Mouse (Mus musculus) forebrain, embryonic 16.5 days (tissue): ENCODE data around the gene Gigyf1. TPM values are rescaled to one million over a fixed set of nuclear protein-coding genes. Genes with fewer than 3 reads are reported as not detected.

Experiments used
- ATAC-seq: fragments of 200-750 bp; cut with Nextera tagmentation; 2 replicates; pipeline ENCODE4 v1.8.0; 2017; ENCODE audit warnings: mild to moderate bottlenecking, moderate library complexity
- H3K27ac ChIP-seq: fragments of 300-500 bp; sonication (generic); 2 replicates; pipeline ENCODE4 v1.5.1; 2014; ENCODE audit warnings: low read length, control low read depth
- H3K27me3 ChIP-seq: fragments of 300-500 bp; sonication (generic); replicated peaks from 2 replicates; pipeline ENCODE4 v1.6.1; 2014; ENCODE audit warnings: low read length; ENCODE audit not compliant: control insufficient read depth, insufficient read depth
- H3K36me3 ChIP-seq: fragments of 300-500 bp; sonication (generic); 2 replicates; pipeline ENCODE4 v1.6.1; 2014; ENCODE audit not compliant: control insufficient read depth, insufficient read depth
- H3K4me1 ChIP-seq: fragments of 300-500 bp; sonication (generic); replicated peaks from 2 replicates; pipeline ENCODE4 v1.6.1; 2014; ENCODE audit warnings: low read length; ENCODE audit not compliant: control insufficient read depth, insufficient read depth
- H3K4me2 ChIP-seq: fragments of 300-500 bp; sonication (generic); 2 replicates; pipeline ENCODE4 v1.6.1; 2014; ENCODE audit warnings: mild to moderate bottlenecking, low read length, control low read depth
- H3K4me3 ChIP-seq: fragments of 300-500 bp; sonication (generic); replicated peaks from 2 replicates; pipeline ENCODE4 v1.5.1; 2014; ENCODE audit warnings: mild to moderate bottlenecking, low read length, control low read depth
- H3K9ac ChIP-seq: fragments of 300-500 bp; sonication (generic); replicated peaks from 2 replicates; pipeline ENCODE4 v1.6.1; 2014; ENCODE audit warnings: low read depth, low read length, control low read depth
- H3K9me3 ChIP-seq: fragments of 300-500 bp; sonication (generic); 2 replicates; pipeline ENCODE4 v1.6.1; 2016; ENCODE audit warnings: low read length; ENCODE audit not compliant: control insufficient read depth
- WGBS: fragments of 180-500 bp; shearing (Covaris S2); extraction: QIAGEN DNeasy Blood & Tissue Kit; methylation state at CpG from one replicate; pipeline ENCODE4 v1.1.7; 2014; 5-methylcytosine and 5-hydroxymethylcytosine counted together
- polyA plus RNA-seq: library from polyadenylated mRNA; unstranded; fragments of >200 nt; fragmentation: Nextera tagmentation; extraction: Ambion mirVana; gene quantifications from 2 replicates; pipeline ENCODE4 v1.2.1, GENCODE M21; 2015

Gigyf1 gene
- polyA plus RNA-seq, 1 experiment from 2014 or later, result 20.2 TPM

DNA sequence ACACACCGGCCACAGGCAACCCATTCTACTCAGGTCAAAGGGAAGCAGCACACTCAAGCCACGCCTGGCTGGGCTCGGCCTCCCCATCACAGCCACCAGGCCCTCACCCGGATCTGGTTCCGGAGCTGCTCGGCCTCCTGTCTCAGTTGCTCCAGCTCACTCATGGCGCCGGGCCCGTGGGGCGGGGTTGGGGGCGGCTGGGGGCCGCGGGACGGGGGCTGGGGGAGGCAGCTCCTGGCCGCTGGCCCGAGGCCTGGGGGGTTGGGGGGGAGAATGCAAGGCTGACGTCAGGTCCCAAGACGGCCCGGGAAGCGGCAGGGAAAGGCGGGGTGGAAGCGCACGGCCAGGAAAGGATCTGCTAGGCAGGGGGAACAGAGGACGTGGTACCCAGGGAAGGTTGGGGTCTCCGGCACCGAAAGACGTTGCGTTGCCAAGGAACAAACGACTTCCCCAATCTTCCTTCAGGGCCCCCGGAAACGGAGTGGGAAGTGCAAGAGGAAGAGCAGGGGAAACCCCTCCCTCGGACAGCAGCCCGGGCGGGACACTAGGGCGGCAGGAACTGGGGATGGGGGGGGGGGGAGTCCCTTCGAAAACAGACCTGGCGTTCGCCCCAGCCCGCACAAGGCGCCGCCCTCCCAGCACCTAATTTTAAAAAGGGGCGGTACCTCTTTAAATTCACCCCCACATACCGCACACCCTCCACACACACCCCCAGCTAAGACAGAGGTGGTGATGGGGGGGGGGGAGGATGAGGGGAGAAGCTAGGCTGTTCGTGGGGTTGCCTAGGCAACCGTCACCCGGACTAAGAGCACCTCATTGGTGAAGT, 12.5 kb downstream of the Gigyf1 start:
- Histone ChIP-seq H3K27ac (peak overlapping the region; percentile 97), H3K9ac (peak overlapping the region; percentile 92), H3K9me3 (no peaks in the 10 kb centered on the region), H3K36me3 (peaks cover 23% of the 10 kb centered on the region), H3K27me3 (no peaks in the 10 kb centered on the region), H3K4me1 (peaks cover 20% of the 10 kb centered on the region), H3K4me2 (peak overlapping the region; percentile 90), H3K4me3 (peak overlapping the region; percentile 81)
- peak; percentile 65 for ATAC-seq
- WGBS, result 0% methylated on average over 36 of the region's 46 CpGs

- ATAC-seq, result peak; percentile 21
- no peaks in the 10 kb centered on the region for H3K9me3 ChIP-seq
- peak overlapping the region; percentile 81 for H3K4me3 ChIP-seq
- H3K36me3 ChIP-seq, result peaks cover 23% of the 10 kb centered on the region
- no peaks in the 10 kb centered on the region for H3K27me3 ChIP-seq
- peak overlapping the region; percentile 90 for H3K4me2 ChIP-seq
- peak overlapping the region; percentile 92 for H3K9ac ChIP-seq
- H3K27ac ChIP-seq, result peak overlapping the region; percentile 97
- peaks cover 17% of the 10 kb centered on the region for H3K4me1 ChIP-seq
- WGBS, result under 1% methylated on average over 47 of the region's 51 CpGs
Measured at GRCm38 (mm10) chr5:137531414-137532130, 13.2 kb downstream of the Gigyf1 start.

GRCm38 (mm10) chr5:137532131-137532807, 13.9 kb downstream of the Gigyf1 start:
- ATAC-seq, result no peak; the same call in 1 of the 2 replicates

DNA sequence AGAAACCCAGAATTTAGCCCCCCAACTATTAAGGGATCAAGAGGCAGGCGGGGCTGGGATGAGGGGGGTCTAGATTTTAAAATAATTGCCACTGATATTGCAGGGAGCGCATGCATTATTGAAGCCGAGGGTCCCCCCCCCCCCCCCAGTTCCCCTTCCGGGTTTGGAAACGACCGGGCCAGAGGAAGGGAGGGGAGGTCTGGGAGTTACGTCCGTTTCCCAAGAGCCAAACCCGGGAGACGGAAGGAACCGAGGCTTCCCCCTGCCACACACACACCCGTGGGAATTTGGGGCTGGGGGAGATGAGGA, 14.4 kb downstream of the Gigyf1 start:
- no peak; the same call in 1 of the 2 replicates for ATAC-seq
- Histone ChIP-seq H3K4me3 (peak overlapping the region; percentile 81), H3K9ac (peak overlapping the region; percentile 92), H3K4me1 (peaks cover 15% of the 10 kb centered on the region), H3K27ac (peak overlapping the region; percentile 97), H3K4me2 (peak overlapping the region; percentile 90), H3K9me3 (no peaks in the 10 kb centered on the region), H3K27me3 (no peaks in the 10 kb centered on the region), H3K36me3 (peaks cover 17% of the 10 kb centered on the region)
- WGBS, result 0% methylated on average over 11 of the region's 12 CpGs

More at GRCm38 (mm10) chr5:137532131-137532807, 13.9 kb downstream of the Gigyf1 start:
- peak overlapping the region; percentile 90 for H3K4me2 ChIP-seq
- no peaks in the 10 kb centered on the region for H3K9me3 ChIP-seq
- peaks cover 17% of the 10 kb centered on the region for H3K4me1 ChIP-seq
- peak overlapping the region; percentile 92 for H3K9ac ChIP-seq
- no peaks in the 10 kb centered on the region for H3K27me3 ChIP-seq
- peak overlapping the region; percentile 81 for H3K4me3 ChIP-seq
- peak overlapping the region; percentile 97 for H3K27ac ChIP-seq
- H3K36me3 ChIP-seq, result peaks cover 22% of the 10 kb centered on the region
- under 1% methylated on average over 19 of the region's 19 CpGs for WGBS

GRCm38 (mm10) chr5:137533117-137533827, 14.9 kb downstream of the Gigyf1 start, which contains the start of the genes Epo and Gnb2:
Gene Epo (minus strand): TSS chr5:137533242.
Gene Gnb2 (minus strand): TSS chr5:137533510.
- peak within 1 kb of the TSS; percentile 81 for H3K4me3 ChIP-seq
- peaks cover 12% of the 10 kb centered on the region for H3K36me3 ChIP-seq
- peak within 1 kb of the TSS; percentile 92 for H3K9ac ChIP-seq
- H3K9me3 ChIP-seq, result no peaks in the 10 kb centered on the region
- H3K27me3 ChIP-seq, result no peaks in the 10 kb centered on the region
- H3K4me1 ChIP-seq, result peaks cover 15% of the 10 kb centered on the region
- WGBS, result under 1% methylated on average over 38 of the region's 40 CpGs
- H3K27ac ChIP-seq, result peak within 1 kb of the TSS; percentile 97
- ATAC-seq, result peak; percentile 74
- H3K4me2 ChIP-seq, result peak within 1 kb of the TSS; percentile 90

GRCm38 (mm10) chr5:137534762-137535161, 16.4 kb downstream of the Gigyf1 start:
- Histone ChIP-seq H3K36me3 (no peaks in the 10 kb centered on the region), H3K4me2 (no peak overlapping the region), H3K4me1 (peaks cover 16% of the 10 kb centered on the region), H3K9me3 (no peaks in the 10 kb centered on the region), H3K9ac (no peak overlapping the region), H3K27me3 (no peaks in the 10 kb centered on the region), H3K4me3 (no peak overlapping the region), H3K27ac (no peak overlapping the region)
- 93% methylated on average over 3 of the region's 3 CpGs for WGBS
- no peak for ATAC-seq

- no peak overlapping the region for H3K4me3 ChIP-seq
- H3K9me3 ChIP-seq, result no peaks in the 10 kb centered on the region
- no peak overlapping the region for H3K4me2 ChIP-seq
- H3K27ac ChIP-seq, result no peak overlapping the region
- WGBS, result 83% methylated on average over 9 of the region's 9 CpGs
- no peak for ATAC-seq
- H3K36me3 ChIP-seq, result no peaks in the 10 kb centered on the region
- no peaks in the 10 kb centered on the region for H3K27me3 ChIP-seq
- no peak overlapping the region for H3K9ac ChIP-seq
- H3K4me1 ChIP-seq, result peaks cover 12% of the 10 kb centered on the region
Measured at GRCm38 (mm10) chr5:137535318-137535717, 17.0 kb downstream of the Gigyf1 start.

DNA sequence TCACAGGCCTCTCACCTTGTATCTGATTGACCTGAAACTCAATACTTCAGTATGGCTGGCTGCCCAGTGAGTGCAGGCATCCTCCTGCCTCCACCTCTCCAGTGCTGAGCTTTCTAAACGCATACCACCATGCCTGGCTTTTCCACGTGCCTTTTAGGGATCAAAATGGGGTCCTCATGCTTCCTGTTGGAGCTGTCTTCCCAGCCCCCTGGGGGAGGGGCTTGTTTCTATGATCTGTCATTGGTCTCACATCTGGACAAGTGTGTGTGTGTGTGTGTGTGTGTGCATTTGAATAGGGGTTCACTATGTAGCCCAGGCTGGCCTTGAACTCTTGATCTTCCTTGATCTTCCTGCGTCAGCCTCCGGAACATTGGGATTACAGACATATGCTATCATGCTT, 19.1 kb downstream of the Gigyf1 start:
- Histone ChIP-seq H3K36me3 (no peaks in the 10 kb centered on the region), H3K9ac (no peak overlapping the region), H3K4me3 (no peak overlapping the region), H3K4me1 (peaks cover 9% of the 10 kb centered on the region), H3K4me2 (no peak overlapping the region), H3K27ac (no peak overlapping the region), H3K27me3 (no peaks in the 10 kb centered on the region), H3K9me3 (no peaks in the 10 kb centered on the region)
- no peak for ATAC-seq
- 51% methylated on average over 4 of the region's 4 CpGs for WGBS
